Mouse (Mus musculus): ENCODE results near the gene Tfap4.
"Not testable (repeated sequence)": the region's sequence is repeated elsewhere in the genome, so short reads cannot be mapped to it uniquely, and the experiment has no call there.

Gene Tfap4

DNA sequence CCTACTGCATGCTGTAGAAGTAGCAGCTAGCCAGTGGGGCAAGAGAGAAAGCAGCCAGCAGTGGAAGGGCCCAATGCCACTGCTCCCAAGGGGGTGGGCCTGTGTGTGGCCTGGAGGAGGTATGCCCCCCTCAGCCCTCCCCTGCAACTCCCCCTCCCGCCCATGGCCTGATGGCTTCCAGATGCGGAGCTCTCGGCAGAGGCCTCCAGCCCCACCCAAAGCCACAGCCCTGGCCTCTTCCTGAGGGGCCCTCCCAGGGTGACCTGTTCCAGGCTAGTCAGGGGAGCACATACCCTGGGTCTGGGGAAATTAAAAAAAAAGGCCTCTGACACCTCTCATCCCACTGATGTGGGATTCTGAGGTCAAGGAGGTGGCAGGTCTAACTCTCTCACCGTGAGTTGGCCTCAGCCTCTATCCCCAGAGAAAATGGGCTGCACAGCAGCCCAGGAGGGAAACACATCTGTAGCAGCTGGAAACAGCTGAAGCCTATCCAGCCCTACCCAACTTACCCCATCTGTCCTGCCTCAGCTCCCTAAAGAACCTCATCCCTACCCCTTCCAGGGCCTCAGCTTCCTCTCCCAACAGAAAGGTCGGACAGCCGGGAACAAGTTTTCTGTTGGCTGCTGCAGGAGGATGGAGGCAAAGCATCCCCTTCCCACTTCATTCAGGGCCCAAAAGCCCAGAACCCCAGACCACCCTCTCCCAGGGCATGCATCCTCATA lies 6.7 kb downstream of the Tfap4 start:
- DNase-seq (ENCODE audit: low read depth, low spot score) = no peak

DNA sequence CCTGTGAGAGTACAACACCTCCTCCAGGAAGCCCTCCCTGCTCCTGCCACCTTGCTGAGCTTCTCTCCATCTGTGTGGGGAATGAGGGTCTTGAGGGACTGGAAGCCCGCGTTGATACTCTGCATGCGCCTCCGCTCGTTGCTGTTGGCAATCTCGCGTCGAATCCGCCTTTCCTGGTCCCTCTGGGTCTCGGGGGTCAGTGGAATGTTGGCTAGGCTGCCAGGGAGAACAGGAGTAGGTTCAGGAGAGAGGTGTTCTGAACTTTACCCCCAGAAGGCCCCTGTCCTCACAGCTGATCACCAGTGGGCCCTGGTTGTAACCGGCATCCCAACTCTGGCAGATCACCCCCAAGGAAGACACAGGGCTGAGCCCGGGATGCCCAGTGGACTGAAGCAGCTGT lies 7.8 kb downstream of the Tfap4 start:
- no peak for DNase-seq (ENCODE audit: low read depth, low spot score)

DNA sequence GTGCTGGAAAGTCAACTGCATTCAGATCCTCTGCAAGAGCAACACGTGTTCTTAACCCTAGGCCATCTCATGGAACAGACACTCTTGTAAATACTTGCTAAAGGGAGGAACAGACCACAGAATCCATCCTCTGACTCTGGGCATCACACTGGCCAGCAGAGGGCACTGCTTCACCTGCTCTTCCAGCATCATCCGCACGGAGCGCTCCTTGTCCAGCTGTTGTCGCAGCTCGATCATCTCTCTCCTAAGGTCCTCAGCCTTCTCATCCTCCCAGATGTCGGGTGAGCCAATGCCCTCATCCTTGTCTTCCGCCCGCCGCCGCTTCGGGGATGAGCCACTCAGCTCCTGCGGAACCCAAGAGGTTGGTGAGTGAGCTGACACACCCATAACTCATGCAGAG lies 8.6 kb downstream of the Tfap4 start:
- DNase-seq (ENCODE audit: low read depth, low spot score) = peak; percentile 72

DNA sequence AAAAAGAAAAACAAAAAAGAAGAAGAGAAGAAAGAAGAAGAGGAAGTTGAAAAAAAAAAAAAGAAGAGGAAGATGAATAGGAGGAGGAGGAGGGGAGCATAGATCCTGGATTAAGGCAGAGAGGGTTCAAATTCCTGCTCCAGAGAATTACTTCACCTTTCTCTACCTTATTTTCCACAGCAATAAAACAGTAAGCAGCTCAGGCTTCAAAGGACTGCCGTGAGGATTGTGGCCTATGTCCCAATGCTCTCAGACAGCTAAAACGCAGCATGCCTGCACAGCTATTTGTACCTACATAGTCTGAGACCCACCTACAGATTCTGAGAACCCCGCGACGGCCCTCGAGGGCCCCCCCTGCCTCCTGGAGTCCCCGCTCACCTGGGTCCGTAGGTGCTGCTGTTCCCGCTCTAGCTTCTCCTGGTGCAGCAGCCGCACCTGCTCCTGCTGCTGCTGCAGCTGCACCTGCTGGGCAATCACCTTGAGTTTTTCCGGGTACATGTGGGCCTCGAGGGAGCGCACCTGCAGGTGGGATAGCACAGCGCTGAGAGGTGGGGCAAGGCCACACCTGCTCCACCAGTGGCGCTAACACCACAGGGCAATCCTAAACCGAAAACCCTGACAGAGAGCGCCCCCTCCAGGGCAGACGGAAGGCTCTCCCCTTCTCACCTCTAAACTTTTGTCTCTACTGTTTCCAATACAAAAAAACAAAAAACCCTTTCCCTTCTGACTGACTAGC lies 10.5 kb downstream of the Tfap4 start:
- no peak for DNase-seq (ENCODE audit: low read depth, low spot score)

DNA sequence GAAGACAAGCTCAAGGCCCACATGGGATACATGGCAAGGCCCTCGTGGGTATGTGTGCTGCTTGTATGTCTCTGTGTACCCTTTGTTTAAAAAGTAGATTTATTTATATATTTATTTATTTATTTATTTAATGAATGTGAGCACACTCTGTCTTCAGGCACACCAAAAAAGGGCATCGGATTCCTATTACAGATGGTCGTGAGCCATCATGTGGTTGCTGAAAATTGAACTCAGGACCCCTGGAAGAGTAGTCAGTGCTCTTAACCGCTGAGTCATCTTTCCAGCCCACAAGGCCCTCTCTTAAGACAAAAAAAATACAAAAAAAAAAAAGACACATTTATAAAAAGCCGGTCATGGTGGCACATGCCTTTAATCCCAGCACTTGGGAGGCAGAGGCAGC lies 12.0 kb downstream of the Tfap4 start:
- no peak for DNase-seq (ENCODE audit: low read depth, low spot score)

DNA sequence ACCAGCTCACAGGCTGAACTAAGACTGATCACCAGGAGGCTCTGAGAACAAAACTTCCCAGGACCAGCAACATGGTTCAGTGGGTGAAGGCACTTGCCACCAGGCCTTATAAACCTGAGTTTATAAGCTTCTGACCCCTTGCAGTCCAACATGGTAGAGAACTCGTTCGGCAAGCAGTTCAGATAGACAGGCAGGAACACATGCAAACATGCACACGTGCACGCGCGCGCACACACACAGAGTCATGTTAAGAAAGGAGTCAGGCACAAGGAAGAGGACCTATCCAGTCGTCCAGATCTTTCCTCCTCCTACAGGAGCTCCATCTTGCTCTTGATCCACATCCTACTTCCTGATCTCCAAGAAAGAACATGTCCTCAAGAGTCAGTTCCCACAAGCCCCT lies 12.8 kb downstream of the Tfap4 start:
- no peak for DNase-seq (ENCODE audit: low read depth, low spot score)

DNA sequence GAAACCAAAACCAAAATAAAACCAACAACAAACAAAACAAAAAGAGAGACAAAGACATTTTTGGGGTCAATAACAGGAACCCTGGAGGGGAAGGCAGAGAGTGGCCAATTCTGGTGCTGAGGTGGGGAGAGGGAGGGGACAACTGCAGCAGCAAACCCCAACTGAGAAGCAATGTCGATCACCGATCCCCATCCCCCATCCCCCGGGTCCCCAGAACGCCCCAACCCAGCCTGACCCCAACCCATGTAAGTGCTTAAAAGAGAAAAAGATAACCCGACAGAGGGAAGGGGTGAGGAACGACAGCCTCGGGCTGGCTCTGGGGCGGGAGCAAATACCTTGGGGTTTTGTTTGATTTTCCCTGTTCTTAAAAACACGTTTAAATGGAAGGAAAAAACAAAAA lies 14.8 kb downstream of the Tfap4 start:
- no peak for DNase-seq (ENCODE audit: low read depth, low spot score)

DNA sequence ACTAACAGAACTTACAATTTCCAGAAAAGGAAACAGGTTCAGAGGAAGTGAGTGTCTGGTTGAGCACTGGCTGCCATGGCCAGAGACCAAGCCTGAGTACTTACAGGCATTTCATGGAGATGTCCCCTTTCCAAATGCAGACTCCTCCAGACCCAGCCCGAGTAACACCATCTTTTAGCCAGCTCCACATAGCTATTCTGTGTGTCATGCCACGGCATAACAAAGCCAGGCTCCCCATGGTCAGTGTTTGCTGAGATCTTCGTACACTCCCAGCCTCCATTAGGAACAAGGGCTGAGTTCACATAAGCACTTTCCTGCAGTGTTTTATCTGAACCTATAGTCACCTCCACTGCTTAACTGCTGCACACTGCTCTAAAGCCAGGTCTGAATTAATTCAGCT lies 16.4 kb downstream of the Tfap4 start:
- DNase-seq (ENCODE audit: low read depth, low spot score) = no peak

DNA sequence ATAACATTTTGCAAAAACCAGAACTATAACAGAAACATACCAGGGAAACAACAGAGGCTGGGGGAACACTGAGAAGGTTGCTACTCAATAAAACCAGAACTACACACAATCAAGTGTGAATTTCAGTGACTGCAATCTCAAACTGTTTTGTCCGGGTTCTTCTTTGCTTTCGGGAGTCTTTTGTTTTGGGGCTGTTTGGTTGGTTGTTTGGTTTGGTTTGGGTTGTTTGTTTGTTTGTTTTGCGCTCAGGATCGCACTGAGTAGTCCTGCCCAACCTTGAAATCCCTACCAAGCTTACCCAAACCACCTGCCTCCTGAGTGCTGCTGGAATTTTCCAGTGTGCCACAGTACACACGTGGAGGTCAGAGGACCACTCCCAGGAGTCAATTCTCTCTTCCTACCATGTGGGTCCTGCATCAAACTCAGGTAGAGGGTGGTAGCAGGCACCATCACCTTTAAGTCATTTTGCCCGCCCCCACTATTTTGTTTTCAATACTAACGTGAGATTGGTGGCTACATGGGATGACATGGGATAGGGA lies 17.3 kb downstream of the Tfap4 start:
- no peak for DNase-seq (ENCODE audit: low read depth, low spot score)

DNA sequence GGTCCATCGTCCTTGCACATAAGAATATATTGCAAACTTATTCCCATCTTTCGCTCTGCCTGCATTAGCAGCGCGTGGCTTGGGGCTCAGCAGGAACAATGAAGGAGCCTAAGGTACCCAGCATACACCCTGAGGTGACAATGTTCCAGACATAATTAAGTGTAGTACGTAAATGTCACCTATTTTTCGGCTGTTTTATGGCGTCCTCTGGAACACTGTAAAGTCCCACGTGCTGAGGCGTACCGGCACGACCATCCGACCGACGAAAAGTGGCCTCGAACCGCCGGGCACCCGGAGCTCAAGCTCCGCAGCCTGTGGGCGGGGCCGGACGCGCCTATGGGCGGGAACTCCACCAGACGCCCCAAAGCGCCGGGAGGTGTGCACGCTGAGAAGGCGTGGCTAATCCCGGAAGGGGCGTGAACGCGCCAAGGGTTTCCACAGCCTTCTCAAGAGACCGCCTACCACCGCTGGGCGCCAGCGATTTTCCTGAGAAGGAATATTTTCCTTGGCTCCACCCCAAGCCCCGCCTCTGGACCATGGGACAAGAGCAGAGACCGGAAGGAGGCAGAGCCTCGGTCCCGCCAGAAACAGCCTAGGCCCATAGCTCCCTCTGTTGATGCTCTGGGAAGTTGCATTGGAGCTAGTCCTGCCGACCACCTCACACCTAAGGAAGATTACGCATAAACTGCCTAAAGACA lies 18.0 kb downstream of the Tfap4 start, which contains the start of gene Srl:
Srl (minus strand) TSS at position 316 of the 698 bp plus-strand sequence.
- DNase-seq (ENCODE audit: low read depth, low spot score) = peak; percentile 99

DNA sequence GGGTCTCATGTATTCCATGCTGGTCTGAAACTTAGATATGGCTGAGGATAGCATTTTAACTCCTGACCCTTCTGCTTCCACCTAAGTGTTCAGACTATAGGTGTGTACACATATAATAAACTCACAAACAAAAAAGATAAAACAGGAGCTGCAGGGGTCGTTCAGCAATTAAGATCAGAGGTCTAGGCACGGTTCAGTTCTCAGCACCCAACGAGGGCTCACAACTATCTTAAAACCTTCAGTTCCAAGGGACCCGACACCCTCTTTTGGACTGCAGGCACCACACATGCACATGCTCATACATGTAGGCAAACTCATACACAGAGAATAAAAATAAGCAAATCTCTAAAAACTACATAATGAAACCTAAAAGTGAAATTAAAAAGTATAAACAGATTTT lies 18.6 kb downstream of the Tfap4 start:
- no peak for DNase-seq (ENCODE audit: low read depth, low spot score)

DNA sequence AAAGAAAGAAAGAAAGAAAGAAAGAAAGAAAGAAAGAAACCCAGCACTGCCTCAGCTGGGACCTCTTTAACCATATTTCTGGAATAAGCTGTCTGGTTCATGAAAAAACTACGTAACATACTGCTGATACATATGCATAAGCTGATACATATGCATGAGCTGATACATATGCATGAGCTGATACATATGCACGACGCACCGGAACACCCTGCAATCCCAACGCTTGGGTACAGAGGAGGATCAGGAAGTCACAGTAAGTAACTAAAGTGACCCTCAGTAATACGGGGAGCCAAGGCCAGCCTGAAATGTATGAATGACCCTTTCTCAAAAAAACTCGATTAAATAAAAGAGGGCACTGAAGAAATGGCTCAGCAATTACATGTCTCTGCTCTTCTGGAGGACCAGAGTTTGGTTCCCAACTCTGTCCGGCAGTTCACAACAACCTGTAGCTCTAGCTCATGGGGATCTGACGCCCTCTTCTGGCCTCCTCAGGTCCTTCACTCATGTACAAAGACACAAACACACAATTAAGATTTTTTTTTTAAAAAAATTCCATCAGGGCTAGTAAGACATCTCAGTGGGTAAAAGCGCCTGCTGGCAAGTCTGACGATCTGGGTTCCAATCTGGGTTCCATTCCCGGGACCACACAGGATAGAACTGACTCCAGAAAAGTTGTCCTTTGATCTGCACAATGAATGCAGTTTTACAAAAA lies 19.4 kb downstream of the Tfap4 start:
- no peak for DNase-seq (ENCODE audit: low read depth, low spot score)

DNA sequence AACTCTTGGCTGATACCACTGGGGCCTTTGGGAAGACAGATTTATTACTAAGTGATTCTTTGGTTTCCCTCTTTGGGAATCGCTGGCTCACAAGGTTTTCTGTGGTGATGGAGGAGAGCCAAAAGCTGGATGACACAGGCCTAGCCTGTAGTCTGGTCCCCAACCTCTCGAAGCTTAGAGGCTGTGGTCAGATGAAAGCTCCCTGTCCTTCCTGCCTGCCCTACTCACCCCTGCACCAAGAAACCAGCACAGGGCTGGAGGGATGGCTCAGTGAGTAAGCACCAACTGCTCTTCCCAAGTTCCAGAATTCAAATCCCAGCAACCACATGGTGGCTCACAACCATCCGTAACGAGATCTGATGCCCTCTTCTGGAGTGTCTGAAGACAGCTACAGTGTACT lies 20.1 kb downstream of the Tfap4 start:
- no peak for DNase-seq (ENCODE audit: low read depth, low spot score)

DNA sequence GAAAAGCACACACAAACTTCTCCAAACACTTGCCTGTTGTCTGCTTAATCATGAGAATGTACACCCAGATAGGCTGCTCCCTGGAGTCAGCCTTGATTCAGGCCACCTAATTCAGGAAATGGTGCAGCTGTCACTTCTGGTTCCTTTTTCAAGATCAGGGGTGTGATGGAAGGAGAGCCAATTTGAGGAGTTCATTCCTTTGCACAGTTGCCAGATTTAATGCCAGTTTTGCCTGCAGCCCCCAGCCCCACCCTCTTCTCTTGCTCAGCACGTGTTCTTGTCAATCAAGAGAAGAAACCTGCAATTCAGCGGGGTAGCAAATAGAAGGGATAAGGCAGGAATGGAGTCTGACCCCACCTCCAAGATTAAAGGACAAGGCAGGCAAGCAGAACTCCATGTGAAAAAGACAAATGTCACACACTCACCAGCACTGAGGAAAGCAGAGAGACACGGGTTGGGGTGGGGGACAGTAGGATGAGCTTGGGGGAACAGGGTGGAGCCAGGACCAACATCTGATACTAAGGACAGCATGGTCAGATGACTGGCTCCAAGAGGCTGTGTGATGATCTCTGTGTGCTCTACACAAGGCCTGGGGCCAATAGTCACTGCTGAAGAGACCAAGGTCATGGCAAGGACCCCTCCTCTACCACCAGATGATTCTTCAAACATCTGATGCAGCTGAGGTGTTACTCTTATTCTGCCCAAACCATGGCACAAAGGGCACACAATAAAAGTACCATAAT lies 21.9 kb downstream of the Tfap4 start:
- no peak for DNase-seq (ENCODE audit: low read depth, low spot score)

DNA sequence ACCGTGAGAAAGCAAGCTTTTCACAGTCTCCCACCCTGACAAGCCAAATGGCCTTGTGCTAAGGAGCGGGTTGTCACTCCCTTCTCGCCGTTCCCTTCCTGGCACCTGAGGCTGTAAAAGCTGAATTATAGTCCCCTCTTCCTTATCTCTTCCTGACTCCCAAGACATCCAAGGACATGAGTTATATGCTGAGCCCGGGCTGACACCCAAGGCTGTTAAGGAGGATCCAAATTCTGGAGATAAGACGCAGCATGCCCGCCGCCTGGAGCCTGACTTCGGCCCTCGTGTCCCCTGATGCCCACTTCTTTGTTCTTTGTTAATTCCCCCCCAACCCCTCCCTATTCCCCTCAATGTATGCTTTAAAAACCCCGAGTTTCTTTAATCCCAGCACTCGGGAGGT lies 32.3 kb downstream of the Tfap4 start:
- DNase-seq (ENCODE audit: low read depth, low spot score) = not testable (repeated sequence)

DNA sequence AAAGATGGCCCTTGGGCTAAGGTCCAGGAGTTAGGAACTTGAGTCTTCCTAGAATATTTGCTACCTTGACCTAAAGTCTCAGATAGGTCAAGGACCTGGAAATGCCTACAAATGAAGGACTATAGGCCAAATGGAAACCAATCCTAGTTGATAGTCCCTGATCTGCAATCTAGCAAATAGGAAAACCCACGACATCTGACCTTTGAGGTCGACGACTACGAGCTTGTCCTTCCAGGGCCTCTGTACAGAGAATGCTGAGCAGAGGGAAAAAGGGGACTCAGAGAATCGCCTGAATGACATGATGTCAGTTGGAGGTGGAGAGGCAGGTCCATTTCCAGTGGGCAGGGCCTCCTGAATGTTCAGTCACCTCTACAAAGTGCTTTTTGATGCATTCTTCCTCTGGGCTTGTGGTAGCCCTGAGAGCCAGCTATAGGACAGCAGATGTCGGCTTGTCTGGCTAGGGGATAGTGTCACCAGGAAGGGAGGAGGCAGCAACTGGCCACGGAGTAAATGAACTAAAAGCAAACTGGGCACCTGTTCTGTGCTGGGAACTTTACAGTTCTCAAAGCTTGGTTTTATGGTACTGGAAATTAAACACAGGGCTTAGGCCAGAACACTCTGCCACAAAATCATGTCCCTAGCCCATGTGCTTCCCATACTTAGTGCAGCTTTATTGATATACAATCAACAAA lies 36.2 kb downstream of the Tfap4 start:
- no peak for DNase-seq (ENCODE audit: low read depth, low spot score)

DNA sequence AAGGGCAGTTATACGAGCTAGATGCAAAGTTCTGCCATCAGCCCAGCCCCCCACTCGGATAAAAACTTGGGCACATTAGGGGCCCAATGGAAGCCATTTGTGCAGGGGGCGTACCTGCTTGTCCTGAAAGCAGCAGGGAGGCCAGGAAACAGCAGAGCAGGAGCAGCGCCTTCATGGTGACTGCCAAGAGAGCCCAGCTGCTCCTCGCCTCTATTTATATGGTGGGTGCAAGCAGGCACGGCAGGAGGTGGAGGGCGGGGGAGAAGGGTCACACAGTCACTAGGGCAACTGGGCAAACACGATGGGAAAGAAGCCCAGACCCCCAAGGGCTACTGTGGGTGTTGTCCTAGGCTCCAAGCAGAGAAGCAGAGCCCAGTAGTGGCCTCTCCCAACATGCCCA lies 36.8 kb downstream of the Tfap4 start:
- no peak for DNase-seq (ENCODE audit: low read depth, low spot score)

DNA sequence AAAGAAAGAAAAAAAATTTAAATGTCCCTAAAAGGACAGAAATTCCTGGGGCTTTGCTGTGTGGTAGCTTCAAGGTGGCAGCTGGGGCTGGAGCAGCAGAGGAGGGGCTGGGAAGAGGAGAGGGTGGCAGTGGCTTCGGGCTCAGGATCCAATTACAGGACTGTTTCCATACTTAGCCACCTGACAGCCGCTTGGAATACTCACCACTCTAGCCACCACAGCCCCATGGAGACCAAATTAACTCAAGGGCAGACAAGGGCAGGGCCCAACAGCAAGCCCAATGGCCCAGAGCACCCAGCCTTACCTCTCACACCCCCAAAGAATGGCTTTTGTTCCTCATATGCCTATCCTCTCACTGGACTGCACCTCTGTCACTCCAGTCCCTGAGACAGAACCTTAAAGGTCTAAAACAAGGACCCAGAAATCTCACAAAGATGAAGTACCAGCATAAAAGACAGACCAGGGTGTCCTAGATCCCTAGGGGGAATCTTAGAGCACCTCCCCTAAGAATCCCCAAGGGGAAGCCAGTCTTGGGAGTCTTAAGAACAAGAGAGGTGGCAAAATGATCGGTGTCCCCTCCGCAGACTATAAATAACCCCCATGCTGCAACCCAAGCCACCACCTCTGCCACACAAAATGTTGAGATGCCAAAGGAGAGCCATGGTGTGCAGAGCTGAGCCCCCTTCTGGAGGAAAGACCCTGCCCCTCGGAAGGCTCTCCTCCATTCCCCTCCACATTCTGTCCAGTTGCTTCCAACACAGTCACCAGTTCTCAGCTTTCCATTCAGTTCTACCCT lies 37.7 kb downstream of the Tfap4 start:
- no peak for DNase-seq (ENCODE audit: low read depth, low spot score)

DNA sequence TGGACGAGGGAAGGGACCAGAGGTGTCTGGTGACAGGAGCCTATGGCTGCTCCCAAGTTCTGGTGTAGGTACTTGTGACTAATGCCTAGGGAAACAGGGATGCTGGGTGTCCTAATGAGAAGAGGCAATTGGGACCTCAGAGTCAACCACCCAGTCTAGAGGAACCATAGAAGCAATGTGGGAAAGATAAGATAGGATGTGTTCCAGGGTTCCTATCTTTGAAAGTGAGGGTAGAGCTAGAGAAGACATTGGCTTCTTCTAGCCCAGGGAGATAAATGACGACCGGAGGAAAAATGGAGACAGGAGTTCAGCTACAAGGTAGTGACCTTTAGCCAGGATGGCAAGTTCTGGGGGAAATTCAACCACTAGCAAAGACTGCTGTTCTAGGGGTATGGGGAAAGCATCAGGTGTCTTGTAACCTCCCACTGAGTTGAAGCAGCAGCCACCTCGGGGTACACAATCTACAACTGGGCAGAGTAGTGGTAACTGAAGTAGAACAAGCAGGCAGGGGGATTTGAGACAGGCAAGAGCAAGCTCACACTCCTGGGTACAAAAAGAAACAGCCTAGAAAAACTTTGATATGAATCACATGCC lies 38.5 kb downstream of the Tfap4 start:
- DNase-seq (ENCODE audit: low read depth, low spot score) = no peak
